Mouse (Mus musculus) cerebellum, postnatal 36 days (tissue): ENCODE data around the gene Ahctf1.

Source experiments
- DNase-seq, 2 experiments: peaks; one replicate each; pipeline ENCODE4 v3.0.0; 2021 to 2022; ENCODE audit warnings: mixed read lengths in 2 of 2

Ahctf1 gene

GRCm38 (mm10) chr1:179713367-179713766 lies 90.1 kb downstream of the Ahctf1 start:
- no peak for DNase-seq

- DNase-seq = no peak
These were observed 90.8 kb downstream of the Ahctf1 start for GRCm38 (mm10) chr1:179712658-179713057.

- DNase-seq = no peak
These were observed 92.7 kb downstream of the Ahctf1 start for GRCm38 (mm10) chr1:179710739-179711138.

- DNase-seq = peak; percentile 31 to 40
These were observed 94.1 kb downstream of the Ahctf1 start for GRCm38 (mm10) chr1:179709390-179709789.

- DNase-seq = peak in 1 of 2 experiments; percentile 16
These were observed 98.3 kb downstream of the Ahctf1 start for GRCm38 (mm10) chr1:179705154-179705553.

- DNase-seq = no peak
These were observed 99.3 kb downstream of the Ahctf1 start for GRCm38 (mm10) chr1:179704150-179704549.
